Mouse (Mus musculus) brain, embryonic 14.5 days (tissue): Measurements from ENCODE around the gene Rasgrf2.

Experiments
- CTCF ChIP-seq: fragments of 200-500 bp; IDR thresholded peaks from 2 replicates; pipeline ENCODE4 v1.5.1; 2012; ENCODE audit warnings: inconsistent platforms, mild to moderate bottlenecking, moderate library complexity, borderline replicate concordance; ENCODE audit not compliant: insufficient read depth, insufficient read length; ENCODE audit errors: extremely low read depth
- POLR2A ChIP-seq: fragments of 200-500 bp; IDR thresholded peaks from 2 replicates; pipeline ENCODE4 v1.6.1; 2012; ENCODE audit warnings: mild to moderate bottlenecking, inconsistent platforms, borderline replicate concordance; ENCODE audit not compliant: poor library complexity, insufficient read depth, insufficient read length, severe bottlenecking; ENCODE audit errors: extremely low read depth

GRCm38 (mm10) chr13:91911652-91912051 lies 219.8 kb downstream of the Rasgrf2 start:
- no peak for TF ChIP-seq POLR2A
- TF ChIP-seq CTCF: no peak
